Mouse (Mus musculus) heart, adult 9 months (tissue): ENCODE measurements at regions not wholly inside any gene's neighbourhood (a gene's known extent, or its start where the extent isn't known, plus 50 kb on each side); places are given as distances from the start of the nearest gene placed in this dataset.
A peak's percentile ranks its signal among the peaks of the same experiment; 100 is the strongest.
"Not testable (repeated sequence)": the region's sequence is repeated elsewhere in the genome, so short reads cannot be mapped to it uniquely, and the experiment has no call there.

Source experiments
- DNase-seq, 2 experiments: peaks; one replicate each; pipeline ENCODE4 v3.0.0; 2022; ENCODE audit warnings: low spot score in 2 of 2

DNA sequence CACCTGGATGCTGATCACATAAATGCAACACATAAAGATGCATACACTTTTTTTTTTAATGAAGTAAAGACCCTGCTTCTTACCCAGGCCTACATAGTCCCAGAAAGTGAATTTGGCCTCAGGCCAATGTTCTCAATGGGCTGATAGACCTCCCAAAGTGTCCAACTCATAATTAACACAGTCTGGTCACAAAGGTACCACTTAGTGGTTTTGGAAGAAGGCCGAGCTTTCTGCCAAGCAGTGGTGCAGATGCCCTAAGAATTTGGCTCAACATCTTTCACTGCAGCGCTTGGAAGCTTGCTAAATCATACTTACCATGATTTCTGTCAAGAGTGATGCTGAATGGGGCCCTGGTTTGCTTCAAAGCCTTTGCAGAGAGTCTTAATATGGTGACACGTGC lies 706.4 kb upstream of the Rag2 start:
- DNase-seq: no peak

GRCm38 (mm10) chr2:100919537-100920212 lies 704.8 kb upstream of the Rag2 start:
- DNase-seq: no peak

- DNase-seq: not testable (repeated sequence)
These were observed 675.9 kb upstream of the Rag2 start for GRCm38 (mm10) chr2:100948632-100949031.

- DNase-seq: no peak
These were observed 665.1 kb upstream of the Rag2 start for GRCm38 (mm10) chr2:100959412-100959811.

DNA sequence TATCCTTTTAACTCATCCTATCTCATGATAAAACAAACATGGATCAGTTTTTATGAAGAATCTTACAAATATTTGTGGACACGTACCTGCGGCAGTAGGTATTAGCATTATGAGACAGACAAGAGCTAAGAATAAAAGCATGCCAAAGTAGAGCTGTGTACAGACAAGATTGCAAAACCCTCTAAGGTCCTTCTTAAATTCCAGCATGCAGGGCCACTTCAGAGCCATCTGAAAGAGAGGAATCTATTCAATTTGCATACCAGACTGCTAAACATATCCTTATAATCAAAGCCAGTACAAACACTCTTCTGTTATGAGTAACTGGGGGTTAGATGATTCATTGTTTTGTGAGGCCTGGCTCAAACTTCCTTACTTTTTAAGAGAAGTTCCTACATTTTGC lies 659.9 kb upstream of the Rag2 start:
- no peak for DNase-seq

- no peak for DNase-seq
These were observed 647.3 kb upstream of the Rag2 start for GRCm38 (mm10) chr2:100977202-100977601.

GRCm38 (mm10) chr2:100982362-100982761 lies 642.2 kb upstream of the Rag2 start:
- DNase-seq: no peak

- no peak for DNase-seq
These were observed 609.2 kb upstream of the Rag2 start for GRCm38 (mm10) chr2:101015353-101015752.

GRCm38 (mm10) chr2:101019384-101019783 lies 605.1 kb upstream of the Rag2 start:
- DNase-seq: no peak

DNA sequence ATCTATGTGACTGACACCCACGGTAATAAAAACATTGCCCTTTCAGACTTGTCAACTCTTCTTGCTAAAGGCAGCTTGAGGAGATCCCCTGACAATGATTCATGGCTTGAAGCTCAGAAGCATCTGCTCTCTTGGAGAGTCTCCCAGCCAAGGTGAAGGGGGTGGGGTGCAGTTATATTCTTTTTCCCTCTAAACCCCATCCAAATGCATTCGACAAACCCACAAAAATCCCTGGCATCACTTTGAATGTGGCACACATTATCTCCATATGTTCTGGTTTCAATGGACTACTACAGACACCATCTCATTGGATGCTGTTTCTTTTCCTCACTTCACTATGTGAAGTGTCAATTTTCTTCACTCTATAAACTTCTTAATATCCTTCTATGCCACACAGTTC lies 603.0 kb upstream of the Rag2 start:
- no peak for DNase-seq

- DNase-seq: no peak
These were observed 581.5 kb upstream of the Rag2 start for GRCm38 (mm10) chr2:101043050-101043449.

GRCm38 (mm10) chr2:101062939-101063338 lies 561.6 kb upstream of the Rag2 start:
- DNase-seq: peak in 1 of 2 experiments; percentile 9

- DNase-seq: no peak
These were observed 549.5 kb upstream of the Rag2 start for GRCm38 (mm10) chr2:101074990-101075389.

DNA sequence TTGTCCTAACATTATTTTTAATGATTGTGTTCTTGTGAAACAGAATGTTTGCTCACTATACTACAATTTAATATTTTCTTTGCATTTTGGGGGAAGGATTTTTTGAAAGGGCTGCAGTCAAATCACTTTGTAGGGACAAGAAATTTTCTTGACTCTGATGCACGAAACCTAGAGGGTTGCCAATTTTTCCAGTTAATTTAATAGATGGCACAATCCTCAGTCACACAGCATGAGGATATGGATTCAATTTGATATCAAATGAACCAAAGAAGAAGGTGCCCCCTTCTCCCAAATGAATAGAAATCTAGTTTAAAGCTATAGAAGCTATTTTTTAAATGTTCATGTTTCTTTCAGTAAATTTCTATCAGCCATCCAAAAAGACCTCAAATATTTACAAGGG lies 544.3 kb upstream of the Rag2 start:
- DNase-seq: no peak

DNA sequence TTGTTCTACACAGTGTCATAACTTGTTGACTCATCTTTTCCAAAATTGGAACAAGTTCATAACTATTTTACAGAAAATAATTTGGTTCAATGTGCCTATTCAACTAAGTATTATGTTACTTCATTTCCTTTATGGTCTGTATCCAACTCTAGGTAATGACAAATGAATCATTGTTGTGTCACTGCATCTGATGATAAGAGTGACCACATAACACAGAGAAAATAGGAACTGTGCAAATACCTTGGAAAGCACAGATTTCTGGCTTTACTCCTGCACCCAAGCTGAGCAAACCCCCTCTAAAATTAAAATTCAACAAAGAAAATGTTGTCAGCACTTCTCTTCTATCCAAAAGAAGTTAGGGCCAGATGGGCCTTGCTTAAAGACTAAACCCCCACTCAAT lies 540.7 kb upstream of the Rag2 start:
- DNase-seq: no peak

GRCm38 (mm10) chr2:101084648-101085047 lies 539.9 kb upstream of the Rag2 start:
- no peak for DNase-seq

- peak in 1 of 2 experiments; percentile 3 for DNase-seq
These were observed 517.2 kb upstream of the Rag2 start for GRCm38 (mm10) chr2:101107183-101107872.

DNA sequence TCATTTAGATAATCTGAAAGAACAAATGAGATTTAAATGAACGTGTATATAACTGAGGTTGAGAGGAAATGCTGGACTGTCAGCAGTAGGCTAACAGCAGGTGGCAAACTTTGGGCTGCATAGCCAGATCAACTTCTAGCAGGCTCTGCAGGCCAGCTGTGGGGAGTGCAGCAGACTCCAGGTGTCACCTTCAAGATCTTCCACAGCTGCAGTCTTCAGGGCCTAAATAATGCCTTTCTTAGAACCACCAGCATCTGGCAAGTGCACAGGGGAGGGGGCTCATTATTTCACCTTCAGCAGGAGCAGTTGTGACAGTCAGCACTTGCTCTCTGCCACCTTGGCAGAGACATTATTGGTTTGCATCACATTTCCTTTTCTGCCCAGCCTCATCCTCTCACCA lies 487.7 kb upstream of the Rag2 start:
- no peak for DNase-seq

- DNase-seq: no peak
These were observed 484.6 kb upstream of the Rag2 start for GRCm38 (mm10) chr2:101139931-101140330.

DNA sequence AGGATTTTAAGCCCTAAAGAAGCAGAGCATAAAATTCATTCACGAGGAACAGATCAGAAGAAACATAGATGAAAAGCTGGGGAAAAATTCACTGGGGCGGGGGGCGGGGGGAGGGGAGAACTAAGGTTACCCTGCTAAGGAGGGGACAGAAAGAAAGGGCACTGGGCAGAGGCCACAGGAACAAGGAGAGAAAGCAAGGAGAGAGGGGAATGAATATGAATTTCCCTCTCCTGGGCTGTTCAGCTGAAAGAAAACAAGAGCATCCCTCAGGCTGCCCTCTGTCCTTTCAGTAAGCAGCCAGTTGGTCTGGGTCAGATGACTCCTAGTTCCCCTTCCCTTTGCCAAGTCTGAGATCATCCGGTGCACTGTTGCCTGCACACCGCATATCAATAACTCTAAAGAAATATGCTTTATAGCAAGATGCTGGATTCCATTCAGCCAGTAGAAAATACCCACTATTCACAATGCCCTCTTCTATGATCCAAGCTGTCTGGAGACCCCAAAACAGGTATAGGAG lies 467.7 kb upstream of the Rag2 start:
- DNase-seq: no peak

GRCm38 (mm10) chr2:101159276-101159675 lies 465.2 kb upstream of the Rag2 start:
- DNase-seq: no peak

DNA sequence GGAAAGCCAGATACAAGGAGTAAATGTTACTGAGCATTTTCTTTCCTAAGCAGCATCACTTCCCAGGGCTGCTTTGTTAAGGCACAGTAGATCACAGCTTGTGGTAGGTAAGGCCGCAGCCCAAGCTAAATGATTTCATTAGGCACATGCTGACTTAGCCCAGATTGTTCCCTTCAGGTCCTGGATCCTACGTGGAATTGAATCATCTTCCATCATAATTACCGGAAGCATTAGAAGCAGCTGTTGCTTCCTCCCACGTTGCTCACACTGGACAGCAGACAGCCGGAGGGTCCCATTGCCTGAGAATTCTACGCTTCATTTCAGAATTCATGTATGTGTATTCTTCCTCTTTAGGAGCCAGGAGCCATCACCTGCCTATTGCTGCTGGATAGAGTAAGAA lies 458.6 kb upstream of the Rag2 start:
- DNase-seq: no peak

- no peak for DNase-seq
These were observed 451.7 kb upstream of the Rag2 start for GRCm38 (mm10) chr2:101172806-101173205.
